Mouse (Mus musculus) bone marrow macrophage, adult 2 months (primary cell): ENCODE results near the gene Gm1604a.
"Not testable (repeated sequence)": the region's sequence is repeated elsewhere in the genome, so short reads cannot be mapped to it uniquely, and the experiment has no call there.

Experiments
- CTCF ChIP-seq: IDR thresholded peaks from 2 replicates; pipeline ENCODE4 v1.5.1; 2012; ENCODE audit warnings: low read depth, mild to moderate bottlenecking, low read length, moderate library complexity
- POLR2A ChIP-seq: IDR thresholded peaks from 2 replicates; pipeline ENCODE4 v1.6.1; 2012; ENCODE audit warnings: mild to moderate bottlenecking, low read depth, low read length, borderline replicate concordance

GRCm38 (mm10) chr17:7009901-7010300 is 15.5 kb upstream of the Gm1604a start:
- TF ChIP-seq CTCF, POLR2A: not testable (repeated sequence)
